Mouse (Mus musculus) forebrain, embryonic 11.5 days (tissue): ENCODE data around the gene Klhdc3. TPM values are rescaled to one million over a fixed set of nuclear protein-coding genes. Genes with fewer than 3 reads are reported as not detected.
A peak's percentile ranks its signal among the peaks of the same experiment; 100 is the strongest.

ENCODE experiments used
- ATAC-seq: fragments of 200-750 bp; cut with Nextera tagmentation; replicated peaks from 2 replicates; pipeline ENCODE4 v1.8.0; 2017; ENCODE audit warnings: moderate TSS enrichment; ENCODE audit not compliant: low FRiP score
- DNase-seq: peaks from one replicate; pipeline ENCODE4 v3.0.0-alpha.2; 2017; ENCODE audit warnings: low spot score
- H3K27ac ChIP-seq: fragments of 300-500 bp; sonication (generic); 2 replicates; pipeline ENCODE4 v1.5.1; 2014; ENCODE audit warnings: low read depth, low read length
- H3K27me3 ChIP-seq: fragments of 300-500 bp; sonication (generic); 2 replicates; pipeline ENCODE4 v1.6.1; 2014; ENCODE audit warnings: mild to moderate bottlenecking, low read length, mixed read lengths; ENCODE audit not compliant: control insufficient read depth, insufficient read depth
- H3K36me3 ChIP-seq: fragments of 300-500 bp; sonication (generic); 2 replicates; pipeline ENCODE4 v1.6.1; 2014; ENCODE audit warnings: mild to moderate bottlenecking, low read length, moderate library complexity, mixed read lengths; ENCODE audit not compliant: control insufficient read depth, insufficient read depth
- H3K4me1 ChIP-seq: fragments of 300-500 bp; sonication (generic); replicated peaks from 2 replicates; pipeline ENCODE4 v1.6.1; 2014; ENCODE audit warnings: low read length, mixed read lengths; ENCODE audit not compliant: control insufficient read depth, insufficient read depth
- H3K4me2 ChIP-seq: fragments of 300-500 bp; sonication (generic); 2 replicates; pipeline ENCODE4 v1.6.1; 2014; ENCODE audit warnings: low read depth, mild to moderate bottlenecking, low read length, moderate library complexity, mixed read lengths; ENCODE audit not compliant: severe bottlenecking
- H3K4me3 ChIP-seq: fragments of 300-500 bp; sonication (generic); 2 replicates; pipeline ENCODE4 v1.5.1; 2014; ENCODE audit warnings: low read depth, low read length
- H3K9ac ChIP-seq: fragments of 300-500 bp; sonication (generic); 2 replicates; pipeline ENCODE4 v1.6.1; 2014; ENCODE audit warnings: low read length
- H3K9me3 ChIP-seq: fragments of 300-500 bp; sonication (generic); 2 replicates; pipeline ENCODE4 v1.6.1; 2016; ENCODE audit warnings: low read length, mixed read lengths; ENCODE audit not compliant: control insufficient read depth
- WGBS: fragments of 180-500 bp; shearing (Covaris S2); extraction: QIAGEN DNeasy Blood & Tissue Kit; methylation state at CpG from one replicate; pipeline ENCODE4 v1.1.7; 2014; 5-methylcytosine and 5-hydroxymethylcytosine counted together
- polyA plus RNA-seq: library from polyadenylated mRNA; unstranded; fragments of >200 nt; fragmentation: Nextera tagmentation; extraction: Ambion mirVana; gene quantifications from 2 replicates; pipeline ENCODE4 v1.2.1, GENCODE M21; 2014

The Klhdc3 gene
- polyA plus RNA-seq, 1 experiment from 2014 or later, result 117 TPM

GRCm38 (mm10) chr17:46721077-46721476, 40.4 kb upstream of the Klhdc3 start:
- H3K9ac ChIP-seq, result no peak overlapping the region
- no peak overlapping the region for H3K27ac ChIP-seq
- H3K36me3 ChIP-seq, result no peaks in the 10 kb centered on the region; the same call in 1 of the 2 replicates
- no peaks in the 10 kb centered on the region for H3K4me1 ChIP-seq
- DNase-seq, result no peak
- no peak overlapping the region for H3K4me3 ChIP-seq
- no peak overlapping the region for H3K4me2 ChIP-seq
- WGBS, result 88% methylated on average over 7 of the region's 7 CpGs
- H3K9me3 ChIP-seq, result no peaks in the 10 kb centered on the region
- no peaks in the 10 kb centered on the region for H3K27me3 ChIP-seq
- ATAC-seq, result no peak

- no peak overlapping the region for H3K4me2 ChIP-seq
- WGBS, result 93% methylated on average over 11 of the region's 11 CpGs
- ATAC-seq (no peak), DNase-seq (no peak)
- no peak overlapping the region for H3K9ac ChIP-seq
- H3K4me1 ChIP-seq, result peaks cover 9% of the 10 kb centered on the region
- no peaks in the 10 kb centered on the region for H3K9me3 ChIP-seq
- H3K36me3 ChIP-seq, result no peaks in the 10 kb centered on the region; the same call in 1 of the 2 replicates
- H3K27me3 ChIP-seq, result no peaks in the 10 kb centered on the region
- no peak overlapping the region for H3K4me3 ChIP-seq
- no peak overlapping the region for H3K27ac ChIP-seq
These were observed 34.2 kb upstream of the Klhdc3 start for GRCm38 (mm10) chr17:46714756-46715481.

GRCm38 (mm10) chr17:46713849-46714248, 33.1 kb upstream of the Klhdc3 start:
- peaks cover 9% of the 10 kb centered on the region for H3K4me1 ChIP-seq
- DNase-seq (no peak), ATAC-seq (no peak)
- no peak overlapping the region for H3K4me3 ChIP-seq
- no peaks in the 10 kb centered on the region; the same call in 1 of the 2 replicates for H3K36me3 ChIP-seq
- no peaks in the 10 kb centered on the region for H3K9me3 ChIP-seq
- no peak overlapping the region for H3K27ac ChIP-seq
- no peak overlapping the region for H3K4me2 ChIP-seq
- WGBS, result 92% methylated on average over 9 of the region's 9 CpGs
- H3K27me3 ChIP-seq, result no peaks in the 10 kb centered on the region
- no peak overlapping the region for H3K9ac ChIP-seq

- WGBS, result 83% methylated on average over 7 of the region's 7 CpGs
- Histone ChIP-seq H3K4me1 (peaks cover 9% of the 10 kb centered on the region), H3K9ac (peak overlapping the region; percentile 83), H3K27me3 (no peaks in the 10 kb centered on the region), H3K9me3 (no peaks in the 10 kb centered on the region), H3K27ac (no peak overlapping the region), H3K4me3 (peak overlapping the region; percentile 98), H3K36me3 (no peaks in the 10 kb centered on the region; the same call in 1 of the 2 replicates), H3K4me2 (peak overlapping the region; percentile 100)
- DNase-seq (no peak), ATAC-seq (no peak)
These were observed 31.7 kb upstream of the Klhdc3 start for GRCm38 (mm10) chr17:46712442-46712841.

GRCm38 (mm10) chr17:46711612-46712271, 31.0 kb upstream of the Klhdc3 start:
- under 1% methylated on average over 74 of the region's 76 CpGs for WGBS
- H3K27me3 ChIP-seq, result no peaks in the 10 kb centered on the region
- peak overlapping the region; percentile 100 for H3K4me2 ChIP-seq
- H3K36me3 ChIP-seq, result no peaks in the 10 kb centered on the region; the same call in 1 of the 2 replicates
- DNase-seq, result peak; percentile 66
- peak overlapping the region; percentile 83 for H3K9ac ChIP-seq
- no peak overlapping the region for H3K27ac ChIP-seq
- peaks cover 9% of the 10 kb centered on the region for H3K4me1 ChIP-seq
- H3K4me3 ChIP-seq, result peak overlapping the region; percentile 98
- peak; percentile 59 for ATAC-seq
- H3K9me3 ChIP-seq, result no peaks in the 10 kb centered on the region

- no peaks in the 10 kb centered on the region; the same call in 1 of the 2 replicates for H3K36me3 ChIP-seq
- H3K9ac ChIP-seq, result peak within 1 kb of the TSS; percentile 83
- no peaks in the 10 kb centered on the region for H3K27me3 ChIP-seq
- peaks cover 9% of the 10 kb centered on the region for H3K4me1 ChIP-seq
- ATAC-seq (peak; percentile 85), DNase-seq (peak; percentile 93)
- H3K27ac ChIP-seq, result no peak within 1 kb of the TSS
- no peaks in the 10 kb centered on the region for H3K9me3 ChIP-seq
- H3K4me2 ChIP-seq, result peak within 1 kb of the TSS; percentile 100
- 11% methylated on average over 36 of the region's 36 CpGs for WGBS
- peak within 1 kb of the TSS; percentile 98 for H3K4me3 ChIP-seq
These were observed 30.4 kb upstream of the Klhdc3 start, which contains the start of gene Pex6 for GRCm38 (mm10) chr17:46710959-46711597. Pex6 (plus strand) TSS chr17:46711463.

GRCm38 (mm10) chr17:46706375-46707089, 25.8 kb upstream of the Klhdc3 start:
- H3K27ac ChIP-seq, result no peak overlapping the region
- no peak overlapping the region for H3K4me3 ChIP-seq
- ATAC-seq (no peak), DNase-seq (no peak)
- peaks cover 21% of the 10 kb centered on the region for H3K4me1 ChIP-seq
- H3K36me3 ChIP-seq, result no peaks in the 10 kb centered on the region
- H3K9me3 ChIP-seq, result no peaks in the 10 kb centered on the region
- H3K9ac ChIP-seq, result no peak overlapping the region
- no peaks in the 10 kb centered on the region for H3K27me3 ChIP-seq
- H3K4me2 ChIP-seq, result no peak overlapping the region
- 92% methylated on average over 14 of the region's 14 CpGs for WGBS
